Mouse (Mus musculus) testis, adult 2 months (tissue): Measurements from ENCODE around the gene Tlr9. TPM values are rescaled to one million over a fixed set of nuclear protein-coding genes. Genes with fewer than 3 reads are reported as not detected.

ENCODE experiments used
- H3K27ac ChIP-seq: fragments of 200-500 bp; 2 replicates; pipeline ENCODE4 v1.5.1; 2012; ENCODE audit warnings: low read depth, low read length; ENCODE audit not compliant: control insufficient read depth, insufficient read depth
- H3K27me3 ChIP-seq: fragments of 200-500 bp; 2 replicates; pipeline ENCODE4 v1.6.1; 2012; ENCODE audit warnings: mild to moderate bottlenecking, low read length, moderate library complexity; ENCODE audit not compliant: control insufficient read depth, insufficient read depth
- H3K36me3 ChIP-seq: fragments of 200-500 bp; 2 replicates; pipeline ENCODE4 v1.6.1; 2012; ENCODE audit warnings: mild to moderate bottlenecking, low read length; ENCODE audit not compliant: control insufficient read depth, insufficient read depth
- H3K4me1 ChIP-seq: fragments of 200-500 bp; 2 replicates; pipeline ENCODE4 v1.6.1; 2012; ENCODE audit warnings: low read length; ENCODE audit not compliant: control insufficient read depth, insufficient read depth
- H3K4me3 ChIP-seq: fragments of 200-500 bp; 2 replicates; pipeline ENCODE4 v1.5.1; 2012; ENCODE audit warnings: low read depth, mild to moderate bottlenecking, low read length, moderate library complexity, mixed read lengths; ENCODE audit not compliant: control insufficient read depth
- CTCF ChIP-seq: fragments of 200-500 bp; IDR thresholded peaks from 2 replicates; pipeline ENCODE4 v1.5.1; 2012; ENCODE audit warnings: low read depth, mild to moderate bottlenecking, inconsistent platforms, low read length, moderate library complexity; ENCODE audit not compliant: control insufficient read depth, insufficient read depth, insufficient replicate concordance
- POLR2A ChIP-seq: fragments of 200-500 bp; IDR thresholded peaks from 2 replicates; pipeline ENCODE4 v1.6.1; 2012; ENCODE audit warnings: low read depth, mild to moderate bottlenecking, inconsistent platforms, low read length, moderate library complexity; ENCODE audit not compliant: control insufficient read depth
- polyA plus RNA-seq: library from polyadenylated mRNA; depleted of rRNA; stranded (reverse); fragments of >200 nt; gene quantifications from 2 replicates; pipeline ENCODE4 v1.2.3, GENCODE M21; 2012

Gene Tlr9
- polyA plus RNA-seq, 1 experiment = 2.7 TPM

- Histone ChIP-seq H3K4me1 (peaks cover 14% of the 10 kb centered on the region), H3K36me3 (no peaks in the 10 kb centered on the region), H3K4me3 (no peak overlapping the region), H3K27me3 (no peaks in the 10 kb centered on the region), H3K27ac (no peak overlapping the region)
- no peak for TF ChIP-seq CTCF
- TF ChIP-seq POLR2A = no peak
Observed at GRCm38 (mm10) chr9:106203990-106204851, 18.2 kb upstream of the Tlr9 start.

- Histone ChIP-seq H3K36me3 (no peaks in the 10 kb centered on the region), H3K27me3 (no peaks in the 10 kb centered on the region), H3K27ac (no peak overlapping the region), H3K4me1 (peaks cover 5% of the 10 kb centered on the region), H3K4me3 (no peak overlapping the region)
- TF ChIP-seq CTCF = no peak
- TF ChIP-seq POLR2A = no peak
Observed at GRCm38 (mm10) chr9:106205713-106206290, 16.6 kb upstream of the Tlr9 start.

GRCm38 (mm10) chr9:106206515-106206914 is 15.9 kb upstream of the Tlr9 start:
- Histone ChIP-seq H3K36me3 (no peaks in the 10 kb centered on the region), H3K4me1 (peaks cover 10% of the 10 kb centered on the region), H3K4me3 (no peak overlapping the region), H3K27me3 (no peaks in the 10 kb centered on the region), H3K27ac (no peak overlapping the region)
- TF ChIP-seq POLR2A = no peak
- no peak for TF ChIP-seq CTCF

GRCm38 (mm10) chr9:106208181-106208580 is 14.2 kb upstream of the Tlr9 start:
- TF ChIP-seq POLR2A (no peak), CTCF (no peak)
- no peak overlapping the region for H3K4me3 ChIP-seq
- no peaks in the 10 kb centered on the region for H3K36me3 ChIP-seq
- peaks cover 18% of the 10 kb centered on the region for H3K4me1 ChIP-seq
- H3K27ac ChIP-seq = no peak overlapping the region
- no peaks in the 10 kb centered on the region for H3K27me3 ChIP-seq

GRCm38 (mm10) chr9:106209954-106210353 is 12.4 kb upstream of the Tlr9 start:
- no peak overlapping the region for H3K4me3 ChIP-seq

GRCm38 (mm10) chr9:106210853-106211609 is 11.4 kb upstream of the Tlr9 start:
- Histone ChIP-seq H3K36me3 (no peaks in the 10 kb centered on the region), H3K27me3 (no peaks in the 10 kb centered on the region), H3K4me1 (peaks cover 14% of the 10 kb centered on the region), H3K27ac (peak overlapping the region; percentile 11; the same call in 1 of the 2 replicates), H3K4me3 (no peak overlapping the region)
- TF ChIP-seq POLR2A (no peak), CTCF (no peak)

More at GRCm38 (mm10) chr9:106209954-106210353, 12.4 kb upstream of the Tlr9 start:
- H3K27me3 ChIP-seq = no peaks in the 10 kb centered on the region
- no peaks in the 10 kb centered on the region for H3K36me3 ChIP-seq
- TF ChIP-seq CTCF = no peak
- no peak for TF ChIP-seq POLR2A
- peaks cover 14% of the 10 kb centered on the region for H3K4me1 ChIP-seq
- H3K27ac ChIP-seq = no peak overlapping the region

- no peak for TF ChIP-seq POLR2A
- peak; percentile 98 for TF ChIP-seq CTCF
- no peaks in the 10 kb centered on the region for H3K36me3 ChIP-seq
- H3K27ac ChIP-seq = peak overlapping the region; percentile 24; the same call in 1 of the 2 replicates
- H3K4me1 ChIP-seq = peaks cover 14% of the 10 kb centered on the region
- H3K27me3 ChIP-seq = no peaks in the 10 kb centered on the region
- H3K4me3 ChIP-seq = peak overlapping the region; percentile 51
Observed at GRCm38 (mm10) chr9:106211680-106212593, 10.5 kb upstream of the Tlr9 start.
